Mouse (Mus musculus) forebrain, embryonic 15.5 days (tissue): ENCODE measurements at regions not wholly inside any gene's neighbourhood (a gene's known extent, or its start where the extent isn't known, plus 50 kb on each side); places are given as distances from the start of the nearest gene placed in this dataset.

Experiments
- ATAC-seq: fragments of 200-750 bp; cut with Nextera tagmentation; replicated peaks from 2 replicates; pipeline ENCODE4 v1.8.0; 2017; ENCODE audit warnings: mild to moderate bottlenecking, moderate TSS enrichment, moderate library complexity
- H3K27ac ChIP-seq: fragments of 300-500 bp; sonication (generic); replicated peaks from 2 replicates; pipeline ENCODE4 v1.5.1; 2015; ENCODE audit warnings: mild to moderate bottlenecking, inconsistent platforms
- H3K27me3 ChIP-seq: fragments of 300-500 bp; sonication (generic); 2 replicates; pipeline ENCODE4 v1.6.1; 2015; ENCODE audit warnings: inconsistent platforms
- H3K36me3 ChIP-seq: fragments of 300-500 bp; sonication (generic); 2 replicates; pipeline ENCODE4 v1.6.1; 2015; ENCODE audit warnings: mild to moderate bottlenecking, inconsistent platforms
- H3K4me1 ChIP-seq: fragments of 300-500 bp; sonication (generic); 2 replicates; pipeline ENCODE4 v1.6.1; 2015; ENCODE audit warnings: inconsistent platforms
- H3K4me2 ChIP-seq: fragments of 300-500 bp; sonication (generic); replicated peaks from 2 replicates; pipeline ENCODE4 v1.6.1; 2015; ENCODE audit warnings: mild to moderate bottlenecking, inconsistent platforms
- H3K4me3 ChIP-seq: fragments of 300-500 bp; sonication (generic); 2 replicates; pipeline ENCODE4 v1.5.1; 2015; ENCODE audit warnings: mild to moderate bottlenecking, inconsistent platforms
- H3K9ac ChIP-seq: fragments of 300-500 bp; sonication (generic); replicated peaks from 2 replicates; pipeline ENCODE4 v1.6.1; 2015; ENCODE audit warnings: mild to moderate bottlenecking, inconsistent platforms
- H3K9me3 ChIP-seq: fragments of 300-500 bp; sonication (generic); 2 replicates; pipeline ENCODE4 v1.6.1; 2016; ENCODE audit warnings: inconsistent platforms
- WGBS: fragments of 180-500 bp; shearing (Covaris S2); methylation state at CpG from one replicate; pipeline ENCODE4 v1.1.7; 2015; ENCODE audit warnings: mixed read lengths; 5-methylcytosine and 5-hydroxymethylcytosine counted together

- 88% methylated on average over 3 of the region's 3 CpGs for WGBS
- no peaks in the 10 kb centered on the region for H3K4me1 ChIP-seq
- H3K27me3 ChIP-seq = no peaks in the 10 kb centered on the region
- no peak overlapping the region for H3K4me2 ChIP-seq
- H3K36me3 ChIP-seq = no peaks in the 10 kb centered on the region
- no peaks in the 10 kb centered on the region for H3K9me3 ChIP-seq
- no peak overlapping the region for H3K4me3 ChIP-seq
- H3K9ac ChIP-seq = no peak overlapping the region
- ATAC-seq = no peak
- H3K27ac ChIP-seq = no peak overlapping the region
Measured at GRCm38 (mm10) chr11:94850129-94850528, 67.6 kb upstream of the Tmem92 start.

GRCm38 (mm10) chr11:94839133-94839532 is 56.6 kb upstream of the Tmem92 start:
- Histone ChIP-seq H3K27ac (no peak overlapping the region), H3K27me3 (no peaks in the 10 kb centered on the region), H3K4me2 (no peak overlapping the region), H3K4me3 (no peak overlapping the region), H3K36me3 (no peaks in the 10 kb centered on the region), H3K4me1 (no peaks in the 10 kb centered on the region), H3K9me3 (no peaks in the 10 kb centered on the region), H3K9ac (no peak overlapping the region)
- ATAC-seq = no peak

- no peak for ATAC-seq
- WGBS = 65% methylated on average over 3 of the region's 3 CpGs
- no peak overlapping the region for H3K4me2 ChIP-seq
Measured at GRCm38 (mm10) chr11:94838140-94838539, 55.6 kb upstream of the Tmem92 start.

GRCm38 (mm10) chr11:94836347-94836746 is 53.8 kb upstream of the Tmem92 start:
- ATAC-seq = no peak
- Histone ChIP-seq H3K9me3 (no peaks in the 10 kb centered on the region), H3K4me3 (no peak overlapping the region), H3K27ac (no peak overlapping the region), H3K36me3 (no peaks in the 10 kb centered on the region), H3K4me1 (no peaks in the 10 kb centered on the region), H3K27me3 (no peaks in the 10 kb centered on the region), H3K4me2 (no peak overlapping the region), H3K9ac (no peak overlapping the region)

More at GRCm38 (mm10) chr11:94838140-94838539, 55.6 kb upstream of the Tmem92 start:
- Histone ChIP-seq H3K4me3 (no peak overlapping the region), H3K9me3 (no peaks in the 10 kb centered on the region), H3K27me3 (no peaks in the 10 kb centered on the region), H3K36me3 (no peaks in the 10 kb centered on the region), H3K9ac (no peak overlapping the region), H3K4me1 (no peaks in the 10 kb centered on the region), H3K27ac (no peak overlapping the region)

- WGBS = 28% methylated on average over 13 of the region's 13 CpGs
- no peak for ATAC-seq
- H3K27ac ChIP-seq = no peak overlapping the region
- H3K9ac ChIP-seq = no peak overlapping the region
- no peaks in the 10 kb centered on the region for H3K9me3 ChIP-seq
- no peak overlapping the region for H3K4me2 ChIP-seq
- no peaks in the 10 kb centered on the region for H3K27me3 ChIP-seq
- H3K36me3 ChIP-seq = no peaks in the 10 kb centered on the region
- no peaks in the 10 kb centered on the region for H3K4me1 ChIP-seq
- no peak overlapping the region for H3K4me3 ChIP-seq
Measured at GRCm38 (mm10) chr11:94832246-94832985, 49.9 kb upstream of the Tmem92 start.
